Comparison of ENCODE assay signal across 17 mouse cellular contexts in the genomic region with DNA sequence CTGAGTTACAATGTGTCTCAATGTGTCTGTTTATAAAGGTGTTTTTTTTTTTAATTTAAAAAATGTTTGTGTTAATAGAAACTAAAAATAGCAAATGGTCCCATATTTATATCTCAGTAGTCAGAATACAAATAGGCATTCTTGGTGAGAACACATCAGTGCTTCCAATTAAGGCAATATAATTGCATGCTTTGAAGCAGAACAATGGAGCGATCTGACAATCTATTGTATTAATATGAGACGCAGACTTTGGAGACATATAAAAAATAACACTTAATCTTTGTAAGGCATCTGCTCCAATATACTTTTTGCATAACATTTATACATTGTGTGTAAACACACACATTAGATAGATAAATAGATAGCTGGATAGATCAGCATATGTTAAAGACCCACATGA.
DNase-seq lines count a peak whose midpoint lies in the region.
"Had no signal": no experiment of that assay in that cellular context is flagged by ENCODE, and none has a peak within 500 bp of the region (broad histone marks: within the 10 kb centered on the region; RNA-seq: fewer than 3 reads in every experiment).

No protein-coding gene starts in this region.

- DNase-seq in Muller cell, postnatal 12 days (ENCODE audit: inconsistent ontology term): peak; percentile 24
- peak; percentile 62 for DNase-seq in retina, embryonic 14.5 days (ENCODE audit: low spot score)
- DNase-seq in retina, postnatal 1 day: peak; percentile 81
- DNase-seq in adrenal gland, postnatal 25 days: no peak
- DNase-seq in adrenal gland, adult 2 months: no peak
- no peak for DNase-seq in left cerebral cortex, adult 8-10 months (ENCODE audit: low spot score in 2 of 2)
- DNase-seq: adrenal gland, adult 8-10 months; adrenal gland, postnatal 10 days; adrenal gland, postnatal 14 days; adrenal gland, postnatal 36 days; B cell, adult 2 months; cerebellum, adult 11 months; cerebellum, adult 11-12 months; cerebellum, adult 18-20 months; cerebellum, adult 2 months; cerebellum, adult 8-10 months; cerebellum, adult 9-10 months had no signal

Comparison
In these comparisons a context has a peak if more than half of its experiments do, and no peak if none do; other contexts are left out.
1. DNase-seq: peak in Muller cell, postnatal 12 days (single experiment), retina, embryonic 14.5 days (single experiment) and retina, postnatal 1 day (single experiment); none in adrenal gland, postnatal 25 days (single experiment), adrenal gland, adult 2 months (single experiment) and left cerebral cortex, adult 8-10 months (0 of 2).